Mouse (Mus musculus) liver, postnatal 0 days (tissue): ENCODE measurements at regions not wholly inside any gene's neighbourhood (a gene's known extent, or its start where the extent isn't known, plus 50 kb on each side); places are given as distances from the start of the nearest gene placed in this dataset.

Experiments used
- CTCF ChIP-seq: sonication (generic); IDR thresholded peaks from 2 replicates; pipeline ENCODE4 v1.5.1; 2016; ENCODE audit warnings: antibody characterized with exemption, low read depth
- EP300 ChIP-seq: IDR thresholded peaks from 2 replicates; pipeline ENCODE4 v1.6.1; 2016; ENCODE audit warnings: antibody characterized with exemption, low read depth, mild to moderate bottlenecking

GRCm38 (mm10) chr1:136777263-136777980, 152.7 kb downstream of the Zfp281 start:
- TF ChIP-seq CTCF (no peak), EP300 (no peak)
